Mouse (Mus musculus) CD4-positive, CD25-positive, alpha-beta regulatory T cell (primary cell): ENCODE measurements around the gene Arf5. TPM values are rescaled to one million over a fixed set of nuclear protein-coding genes. Genes with fewer than 3 reads are reported as not detected.

ENCODE experiments used
- polyA plus RNA-seq: library from polyadenylated mRNA; unstranded; fragments of 100-300 nt; shearing (Covaris generic); gene quantifications from one replicate; pipeline ENCODE4 v1.2.1, GENCODE M21; 2017

The Arf5 gene
- polyA plus RNA-seq, result 393 TPM

GRCm38 (mm10) chr6:28423313-28423712 is at the start of gene Arf5:
Gene Arf5, plus strand, starts transcription at chr6:28423560.

GRCm38 (mm10) chr6:28397681-28398203 is 25.6 kb upstream of the Arf5 start, which contains the start of gene Zfp800:
Gene Zfp800, minus strand, starts transcription at chr6:28398005.

GRCm38 (mm10) chr6:28427096-28427839 is 3.9 kb downstream of the Arf5 start, which contains the start of gene Fscn3:
Gene Fscn3, plus strand, starts transcription at chr6:28427789.

GRCm38 (mm10) chr6:28428290-28428689 is 4.9 kb downstream of the Arf5 start, which contains the start of gene Gcc1:
Gene Gcc1, minus strand, starts transcription at chr6:28428390.

GRCm38 (mm10) chr6:28449253-28449652 is 25.9 kb downstream of the Arf5 start, which contains the start of gene Pax4:
Gene Pax4, minus strand, starts transcription at chr6:28449353.

GRCm38 (mm10) chr6:28474839-28475238 is 51.5 kb downstream of the Arf5 start, which contains the start of gene Snd1:
Gene Snd1, plus strand, starts transcription at chr6:28475139.

Other genes starting within 250 kb of the Arf5 start
- gene Zfp800, start 25.6 kb upstream of the Arf5 start, polyA plus RNA-seq, result 50.4 TPM
- gene Fscn3, start 4.2 kb downstream of the Arf5 start, polyA plus RNA-seq, result not detected
- gene Gcc1, start 4.8 kb downstream of the Arf5 start, polyA plus RNA-seq, result 22.2 TPM
- gene Pax4, start 25.8 kb downstream of the Arf5 start, polyA plus RNA-seq, result not detected
- gene Snd1, start 51.6 kb downstream of the Arf5 start, polyA plus RNA-seq, result 117 TPM